Mouse (Mus musculus): ENCODE results near the gene Aurkb.

DNA sequence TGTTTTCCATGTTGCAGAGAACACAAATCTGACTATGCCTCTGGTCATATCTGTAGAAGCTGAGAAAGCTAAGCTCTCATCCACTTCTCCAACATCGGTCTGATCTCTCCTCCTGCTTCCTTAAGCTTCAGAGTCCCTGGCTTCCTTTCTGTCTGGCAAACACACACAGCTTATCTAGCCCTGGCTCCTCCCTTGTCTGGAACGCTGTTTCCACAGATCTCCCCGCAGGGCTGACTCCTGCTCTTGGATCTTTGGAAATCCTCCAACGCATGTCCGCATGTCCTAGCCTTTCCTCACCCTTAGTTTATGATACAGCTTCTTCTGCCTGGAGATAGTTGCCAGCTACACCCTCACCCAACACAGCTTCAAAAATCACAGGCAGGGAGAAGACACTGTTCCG, 22.2 kb downstream of the Aurkb start:
- TF ChIP-seq GATA1 (IDR thresholded peaks at IDR 0.05; ENCODE audit: low read length) (no peak), TAL1 (IDR thresholded peaks at IDR 0.05; ENCODE audit: low read length) (no peak)

Measured in erythroblast, embryonic 14.5 days (primary cell).